Mouse (Mus musculus) Patski (cell line): Measurements from ENCODE around the gene Mettl6. TPM values are rescaled to one million over a fixed set of nuclear protein-coding genes. Genes with fewer than 3 reads are reported as not detected.
A peak's percentile ranks its signal among the peaks of the same experiment; 100 is the strongest.

Experiments used
- ATAC-seq: fragments of 100-300 bp; one replicate; pipeline ENCODE4 v1.8.0; 2021
- CTCF ChIA-PET: fragments of 350-600 bp; sonication (Branson Sonifier 250); formaldehyde crosslinking; loops from one replicate; lab custom pipeline; 2022; ENCODE audit warnings: inconsistent platforms; lab: Charles Lee
- POLR2A ChIA-PET: fragments of 350-600 bp; sonication (Branson Sonifier 250); formaldehyde crosslinking; loops from one replicate; lab custom pipeline; 2022; ENCODE audit warnings: antibody characterized with exemption, inconsistent platforms; lab: Charles Lee
- DNase-seq: peaks from one replicate; pipeline ENCODE4 v3.0.0-alpha.2; 2011; ENCODE audit warnings: low read depth, low spot score
- H3K27me3 ChIP-seq: fragments of 371-371 bp; one replicate; pipeline ENCODE4 v1.5.1; 2021
- CTCF ChIP-seq: fragments of 100-300 bp; IDR thresholded peaks from one replicate; pipeline ENCODE4 v1.5.1; 2021
- in situ Hi-C: fragments of 300-500 bp; cut with MboI; formaldehyde crosslinking; loops from 3 replicates; pipeline ENCODE4 v1.11.1; 2018; ENCODE audit warnings: low pct_unique_long_range_greater_than_20kb, mixed read lengths
- polyA plus RNA-seq: library from polyadenylated mRNA; unstranded; gene quantifications from one replicate; pipeline ENCODE4 v1.2.3, GENCODE M21; 2021

Gene Mettl6
- polyA plus RNA-seq, 1 experiment from 2014 or later: 28.8 TPM

- POLR2A ChIA-PET: no interaction called here
- in situ Hi-C loops: no loop called here
- H3K27me3 ChIP-seq: no peaks in the 10 kb centered on the region
- CTCF ChIA-PET: interaction anchor here (1.0 to 6.6 kb wide), 4 partner anchors 9 to 84 kb away, joined by 3 to 26 read pairs (median 4); partner anchors contain the start of gene Sh3bp5
- no peak for TF ChIP-seq CTCF
- DNase-seq (no peak), ATAC-seq (no peak)
Measured at GRCm38 (mm10) chr14:31448994-31449393, 45.8 kb downstream of the Mettl6 start.

DNA sequence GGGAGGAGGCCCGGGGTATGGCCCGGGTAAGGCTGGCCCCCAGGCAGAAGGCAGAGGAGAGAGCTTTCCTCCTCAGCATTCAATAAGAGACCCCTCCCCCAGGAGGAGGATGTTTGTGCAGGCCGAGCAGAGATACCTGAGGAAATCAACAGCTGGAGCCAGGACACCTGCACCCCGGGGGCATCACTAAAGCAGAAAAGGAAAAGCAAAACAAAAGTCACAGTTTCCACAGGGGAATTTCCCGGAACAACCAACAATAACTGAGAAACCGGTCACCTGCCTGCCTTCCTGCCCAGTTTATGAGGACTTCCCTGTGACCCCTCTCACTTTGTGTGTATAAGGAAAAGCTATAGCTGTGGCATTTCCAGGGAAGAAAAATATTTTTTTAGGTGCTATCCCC is 51.2 kb downstream of the Mettl6 start:
- ATAC-seq: no peak
- TF ChIP-seq CTCF: no peak
- no peaks in the 10 kb centered on the region for H3K27me3 ChIP-seq
- DNase-seq: no peak
- in situ Hi-C loops: no loop called here
- ChIA-PET POLR2A (no interaction called here), CTCF (no interaction called here)

DNA sequence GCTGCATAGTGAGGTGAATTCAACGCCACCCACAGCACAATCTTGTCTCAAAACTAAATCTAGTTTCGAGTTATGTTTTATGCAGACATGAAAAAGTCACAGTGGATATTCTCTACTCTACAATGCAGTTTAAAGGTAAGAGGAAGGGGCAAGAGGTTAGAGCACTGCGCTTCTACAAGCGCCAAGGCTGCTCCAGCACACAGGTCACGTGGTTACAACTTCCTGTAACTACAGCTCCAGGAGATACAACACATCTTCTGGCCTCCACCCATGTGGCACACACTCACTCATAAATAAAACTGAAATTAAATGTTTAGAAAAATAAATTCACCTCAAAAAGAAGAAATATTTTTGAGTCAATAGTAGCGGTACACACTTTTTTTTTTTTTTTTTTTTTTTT is 54.1 kb downstream of the Mettl6 start:
- H3K27me3 ChIP-seq: no peaks in the 10 kb centered on the region
- no peak for TF ChIP-seq CTCF
- POLR2A ChIA-PET: no interaction called here
- ATAC-seq (no peak), DNase-seq (no peak)
- CTCF ChIA-PET: interaction anchor here (1.1 kb wide), 1 partner anchor 24 kb away, joined by 6 read pairs; no protein-coding TSS in a partner anchor
- in situ Hi-C loops: no loop called here

DNA sequence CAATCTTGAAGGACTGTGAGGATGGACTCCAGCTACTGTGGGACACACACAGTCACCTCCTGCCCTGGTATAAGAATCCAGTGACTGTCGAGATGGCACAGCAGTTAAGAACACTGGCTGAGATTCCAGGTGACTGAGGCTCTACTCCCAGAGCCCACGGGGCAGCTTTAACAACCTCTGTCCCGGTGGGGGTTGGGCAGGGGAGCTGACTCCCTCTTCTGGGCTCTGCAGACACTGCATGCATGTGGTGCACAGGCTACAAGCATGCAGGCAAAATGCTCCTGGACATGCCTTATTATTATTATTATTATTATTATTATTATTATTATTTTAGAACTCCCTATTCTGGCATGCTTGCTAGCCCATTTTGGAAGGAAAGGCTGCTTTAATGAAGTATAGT is 54.6 kb downstream of the Mettl6 start:
- CTCF ChIA-PET: interaction anchor here (0.8 to 1.1 kb wide), 2 partner anchors 24 to 55 kb away, joined by 3 to 6 read pairs; no protein-coding TSS in a partner anchor

DNA sequence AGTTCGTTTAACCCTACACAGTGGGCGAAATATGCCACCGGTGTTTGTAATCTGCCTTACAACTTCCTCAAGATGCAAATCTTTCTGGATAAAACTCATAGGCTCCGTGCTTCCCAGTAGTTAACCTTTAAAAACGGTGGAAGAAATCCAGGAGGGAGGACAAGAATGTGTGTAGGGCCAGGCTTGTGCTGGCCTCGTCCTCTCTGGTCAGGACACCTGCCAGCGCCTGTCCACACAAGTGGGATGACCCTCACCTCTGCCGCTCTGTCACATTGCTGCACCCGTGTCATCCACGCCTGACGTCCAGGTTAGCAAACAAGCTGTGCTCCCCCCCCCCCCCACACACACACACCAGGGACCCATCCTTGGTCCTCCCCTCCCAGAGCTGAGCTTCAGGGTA is 55.6 kb downstream of the Mettl6 start:
- ATAC-seq (no peak), DNase-seq (no peak)
- ChIA-PET POLR2A (no interaction called here), CTCF (interaction anchor here (0.8 to 1.1 kb wide), 2 partner anchors 25 to 54 kb away, joined by 3 to 6 read pairs; no protein-coding TSS in a partner anchor)
- in situ Hi-C loops: loop anchor here (5.0 kb wide), 1 partner anchor 52 kb away; no protein-coding TSS in a partner anchor
- H3K27me3 ChIP-seq: no peaks in the 10 kb centered on the region
- TF ChIP-seq CTCF: no peak

More for the DNA sequence above, 54.6 kb downstream of the Mettl6 start:
- DNase-seq (no peak), ATAC-seq (no peak)
- POLR2A ChIA-PET: interaction anchor here (0.6 kb wide), 1 partner anchor 28 kb away, joined by 6 read pairs; no protein-coding TSS in a partner anchor
- in situ Hi-C loops: no loop called here
- TF ChIP-seq CTCF: no peak
- H3K27me3 ChIP-seq: no peaks in the 10 kb centered on the region

- DNase-seq (no peak), ATAC-seq (no peak)
- no peak for TF ChIP-seq CTCF
- CTCF ChIA-PET: interaction anchor here (1.3 to 3.5 kb wide), 4 partner anchors 9 to 52 kb away, joined by 3 to 26 read pairs (median 6); no protein-coding TSS in a partner anchor
- in situ Hi-C loops: loop anchor here (5.0 kb wide), 1 partner anchor 51 kb away; no protein-coding TSS in a partner anchor
- H3K27me3 ChIP-seq: no peaks in the 10 kb centered on the region
- POLR2A ChIA-PET: no interaction called here
Measured at GRCm38 (mm10) chr14:31437826-31438529, 56.9 kb downstream of the Mettl6 start.

- no peak for TF ChIP-seq CTCF
- ChIA-PET CTCF (interaction anchor here (0.7 to 3.5 kb wide), 11 partner anchors 8 to 68 kb away, joined by 3 to 26 read pairs (median 3); no protein-coding TSS in a partner anchor), POLR2A (interaction anchor here (0.9 to 1.3 kb wide), 2 partner anchors 37 to 50 kb away, joined by 3 to 4 read pairs; no protein-coding TSS in a partner anchor)
- in situ Hi-C loops: loop anchor here (5.0 kb wide), 1 partner anchor 49 kb away; no protein-coding TSS in a partner anchor
- peak; percentile 98 for ATAC-seq
- H3K27me3 ChIP-seq: no peaks in the 10 kb centered on the region
- DNase-seq: peak; percentile 44
Measured at GRCm38 (mm10) chr14:31435930-31436693, 58.7 kb downstream of the Mettl6 start, which contains the start of gene Sh3bp5. Gene Sh3bp5, minus strand, starts transcription at chr14:31436078.

GRCm38 (mm10) chr14:31435018-31435915 is 59.6 kb downstream of the Mettl6 start:
- TF ChIP-seq CTCF: no peak
- in situ Hi-C loops: loop anchor here (5.0 kb wide), 1 partner anchor 48 kb away; no protein-coding TSS in a partner anchor

DNA sequence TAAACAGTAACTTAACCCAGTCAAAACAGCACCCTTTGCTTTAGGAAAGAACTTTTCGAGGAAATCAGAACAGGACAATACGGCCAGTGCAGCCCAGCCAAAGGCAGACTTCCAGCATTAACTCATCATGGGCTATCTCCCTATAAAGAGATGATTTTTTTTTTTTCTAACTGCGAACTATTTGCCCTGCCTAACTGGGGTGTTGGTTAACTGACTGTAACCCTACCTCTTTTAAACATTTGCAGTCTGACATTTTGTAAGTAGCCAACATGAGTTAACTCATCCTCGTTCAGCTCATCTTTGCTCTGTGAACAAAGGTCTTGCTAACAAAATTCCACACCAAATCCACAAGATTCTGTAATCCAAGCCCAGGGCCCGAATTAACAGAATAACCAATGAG is 60.4 kb downstream of the Mettl6 start:
- ATAC-seq (no peak), DNase-seq (no peak)
- no peak for TF ChIP-seq CTCF
- ChIA-PET CTCF (interaction anchor here (2.1 kb wide), 1 partner anchor 49 kb away, joined by 12 read pairs; no protein-coding TSS in a partner anchor), POLR2A (interaction anchor here (0.6 to 0.9 kb wide), 2 partner anchors 29 to 30 kb away, joined by 4 to 5 read pairs; no protein-coding TSS in a partner anchor)
- no peaks in the 10 kb centered on the region for H3K27me3 ChIP-seq
- in situ Hi-C loops: no loop called here

More at GRCm38 (mm10) chr14:31435018-31435915, 59.6 kb downstream of the Mettl6 start:
- CTCF ChIA-PET: interaction anchor here (1.0 to 3.5 kb wide), 8 partner anchors 10 to 67 kb away, joined by 3 to 26 read pairs (median 6); no protein-coding TSS in a partner anchor
- DNase-seq (no peak), ATAC-seq (peak; percentile 3)
- H3K27me3 ChIP-seq: no peaks in the 10 kb centered on the region
- POLR2A ChIA-PET: interaction anchor here (1.3 kb wide), 1 partner anchor 49 kb away, joined by 4 read pairs; no protein-coding TSS in a partner anchor
